Mouse (Mus musculus) limb, embryonic 14.5 days (tissue): ENCODE results near the gene Wdfy3. TPM values are rescaled to one million over a fixed set of nuclear protein-coding genes. Genes with fewer than 3 reads are reported as not detected.

Experiments used
- ATAC-seq: fragments of 200-750 bp; cut with Nextera tagmentation; 2 replicates; pipeline ENCODE4 v1.8.0; 2017; ENCODE audit warnings: low read depth, moderate number of reproducible peaks, moderate TSS enrichment; ENCODE audit not compliant: low FRiP score
- DNase-seq: peaks from one replicate; pipeline ENCODE4 v3.0.0-alpha.2; 2015; ENCODE audit warnings: low spot score
- H3K27ac ChIP-seq: fragments of 300-500 bp; sonication (generic); replicated peaks from 2 replicates; pipeline ENCODE4 v1.5.1; 2014; ENCODE audit warnings: low read depth, mild to moderate bottlenecking, low read length, moderate library complexity, mixed read lengths
- H3K27me3 ChIP-seq: fragments of 300-500 bp; sonication (generic); 2 replicates; pipeline ENCODE4 v1.6.1; 2014; ENCODE audit warnings: low read length, mixed read lengths; ENCODE audit not compliant: control insufficient read depth, insufficient read depth
- H3K36me3 ChIP-seq: fragments of 300-500 bp; sonication (generic); 2 replicates; pipeline ENCODE4 v1.6.1; 2014; ENCODE audit warnings: mild to moderate bottlenecking, low read length, moderate library complexity, mixed read lengths; ENCODE audit not compliant: control insufficient read depth, insufficient read depth
- H3K4me1 ChIP-seq: fragments of 300-500 bp; sonication (generic); 2 replicates; pipeline ENCODE4 v1.6.1; 2014; ENCODE audit warnings: antibody characterized with exemption, low read length, mixed read lengths; ENCODE audit not compliant: control insufficient read depth, insufficient read depth
- H3K4me2 ChIP-seq: fragments of 300-500 bp; sonication (generic); replicated peaks from 2 replicates; pipeline ENCODE4 v1.6.1; 2014; ENCODE audit warnings: low read depth, mild to moderate bottlenecking, low read length, moderate library complexity; ENCODE audit not compliant: severe bottlenecking
- H3K4me3 ChIP-seq: fragments of 300-500 bp; sonication (generic); replicated peaks from 2 replicates; pipeline ENCODE4 v1.5.1; 2014; ENCODE audit warnings: low read length
- H3K9ac ChIP-seq: fragments of 300-500 bp; sonication (generic); 2 replicates; pipeline ENCODE4 v1.6.1; 2014; ENCODE audit warnings: mild to moderate bottlenecking, low read depth, low read length, moderate library complexity; ENCODE audit not compliant: severe bottlenecking
- H3K9me3 ChIP-seq: fragments of 300-500 bp; sonication (generic); 2 replicates; pipeline ENCODE4 v1.6.1; 2016; ENCODE audit warnings: low read length; ENCODE audit not compliant: control insufficient read depth
- POLR2A ChIP-seq: fragments of 200-500 bp; IDR thresholded peaks from 2 replicates; pipeline ENCODE4 v1.8.0; 2012; ENCODE audit warnings: inconsistent platforms, mild to moderate bottlenecking, moderate library complexity, borderline replicate concordance; ENCODE audit not compliant: insufficient read depth, insufficient read length; ENCODE audit errors: extremely low read depth
- WGBS: fragments of 180-500 bp; shearing (Covaris S2); extraction: QIAGEN DNeasy Blood & Tissue Kit; methylation state at CpG from one replicate; pipeline ENCODE4 v1.1.7; 2014; 5-methylcytosine and 5-hydroxymethylcytosine counted together
- polyA plus RNA-seq, 2 experiments: library from polyadenylated mRNA; depleted of rRNA in 1 of 2; stranded (reverse) in 1 of 2; unstranded in 1 of 2; fragments of >200 nt; fragmentation: Nextera tagmentation in 1 of 2; extraction: Ambion mirVana in 1 of 2; gene quantifications; 2 replicates each; pipeline versions ENCODE4 v1.2.1 to v1.2.3; 2012 to 2014

Gene Wdfy3
- polyA plus RNA-seq, 2 experiments, result 21.1 to 30.9 TPM

DNA sequence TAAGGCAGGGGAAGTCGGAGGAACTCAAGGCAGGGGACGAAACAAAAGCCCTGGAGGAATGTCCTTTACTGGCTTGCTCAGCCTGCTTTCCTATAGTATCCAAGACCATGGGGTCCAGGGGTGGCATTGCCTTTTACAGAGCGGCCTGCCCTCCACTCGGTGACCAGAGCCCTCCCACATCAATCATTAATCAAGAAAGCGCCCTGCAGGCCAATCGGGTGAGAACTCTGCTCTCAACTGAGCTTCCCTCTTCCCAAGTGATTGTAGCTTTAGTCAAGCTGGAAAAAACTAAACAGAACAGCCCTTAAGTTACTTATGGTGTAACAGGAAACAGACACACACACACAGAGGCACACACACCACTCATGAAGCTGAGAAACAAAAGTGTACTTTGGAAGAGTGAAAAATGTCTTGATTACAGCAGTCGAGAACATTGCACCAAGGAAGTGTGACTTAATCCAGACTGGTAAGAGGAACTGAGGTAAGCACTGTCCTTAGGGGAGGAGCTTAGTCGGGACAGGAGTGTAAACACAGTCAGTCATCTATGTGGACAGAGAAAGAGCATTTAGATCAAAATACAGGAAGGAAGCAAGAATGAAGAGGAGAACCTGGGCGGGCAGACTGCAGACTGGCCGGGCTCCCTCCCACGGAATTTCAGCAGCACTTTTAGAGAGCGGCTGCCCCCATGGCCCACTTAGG, 101.4 kb downstream of the Wdfy3 start:
- Histone ChIP-seq H3K4me1 (peaks cover 4% of the 10 kb centered on the region; the same call in 1 of the 2 replicates), H3K9me3 (no peaks in the 10 kb centered on the region), H3K4me3 (no peak overlapping the region), H3K9ac (no peak overlapping the region), H3K36me3 (peaks cover 17% of the 10 kb centered on the region), H3K27ac (peak overlapping the region; percentile 33; the same call in 1 of the 2 replicates), H3K4me2 (no peak overlapping the region), H3K27me3 (no peaks in the 10 kb centered on the region)
- no peak for TF ChIP-seq POLR2A
- DNase-seq (no peak), ATAC-seq (no peak)
- 42% methylated on average over 12 of the region's 12 CpGs for WGBS

DNA sequence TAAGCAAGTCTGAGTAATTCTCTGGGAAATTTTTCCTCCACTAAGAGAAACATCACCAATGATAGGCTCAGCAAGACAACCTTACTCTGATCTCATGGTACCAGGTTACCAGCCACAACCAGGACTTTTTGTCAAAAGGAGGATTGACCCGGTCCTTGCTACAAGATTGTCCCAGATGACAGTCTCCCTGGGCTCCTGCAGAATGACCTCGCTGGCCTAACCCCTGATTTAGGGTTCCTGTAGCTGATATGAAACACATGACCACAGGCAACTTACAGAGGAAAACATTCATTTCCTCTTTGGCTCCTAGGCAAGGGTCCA, 101.9 kb downstream of the Wdfy3 start:
- Histone ChIP-seq H3K4me1 (peaks cover 4% of the 10 kb centered on the region; the same call in 1 of the 2 replicates), H3K9ac (no peak overlapping the region), H3K9me3 (no peaks in the 10 kb centered on the region), H3K4me2 (no peak overlapping the region), H3K27me3 (no peaks in the 10 kb centered on the region), H3K27ac (peak overlapping the region; percentile 33; the same call in 1 of the 2 replicates), H3K4me3 (no peak overlapping the region), H3K36me3 (peaks cover 17% of the 10 kb centered on the region)
- DNase-seq, result no peak
- ATAC-seq, result no peak
- 53% methylated on average over 2 of the region's 2 CpGs for WGBS
- no peak for TF ChIP-seq POLR2A

DNA sequence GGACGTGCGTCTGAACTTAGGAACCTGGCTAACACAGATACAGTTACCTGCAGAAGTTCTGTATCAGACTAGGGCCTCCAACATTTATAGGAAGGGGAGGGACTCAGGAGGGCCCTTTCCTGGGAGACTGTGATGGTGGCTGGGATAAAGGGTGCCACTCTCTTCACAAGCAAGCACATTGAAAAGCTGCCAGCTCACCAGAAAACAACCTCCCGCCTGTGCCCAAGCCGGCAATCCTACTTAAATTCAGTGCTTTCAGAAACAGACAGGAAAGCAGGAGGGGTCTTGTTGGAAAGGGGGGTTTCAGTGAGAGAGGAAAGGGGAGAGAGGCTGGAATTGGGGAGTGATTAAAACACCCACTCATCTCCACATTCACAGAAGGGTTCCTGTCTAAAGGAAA, 106.9 kb downstream of the Wdfy3 start:
- Histone ChIP-seq H3K9ac (no peak overlapping the region), H3K27me3 (no peaks in the 10 kb centered on the region), H3K4me1 (no peaks in the 10 kb centered on the region), H3K4me3 (no peak overlapping the region), H3K4me2 (no peak overlapping the region), H3K27ac (no peak overlapping the region), H3K36me3 (peaks cover 29% of the 10 kb centered on the region), H3K9me3 (no peaks in the 10 kb centered on the region)
- TF ChIP-seq POLR2A, result no peak
- DNase-seq (no peak), ATAC-seq (no peak)
- WGBS, result 76% methylated on average over 4 of the region's 4 CpGs

DNA sequence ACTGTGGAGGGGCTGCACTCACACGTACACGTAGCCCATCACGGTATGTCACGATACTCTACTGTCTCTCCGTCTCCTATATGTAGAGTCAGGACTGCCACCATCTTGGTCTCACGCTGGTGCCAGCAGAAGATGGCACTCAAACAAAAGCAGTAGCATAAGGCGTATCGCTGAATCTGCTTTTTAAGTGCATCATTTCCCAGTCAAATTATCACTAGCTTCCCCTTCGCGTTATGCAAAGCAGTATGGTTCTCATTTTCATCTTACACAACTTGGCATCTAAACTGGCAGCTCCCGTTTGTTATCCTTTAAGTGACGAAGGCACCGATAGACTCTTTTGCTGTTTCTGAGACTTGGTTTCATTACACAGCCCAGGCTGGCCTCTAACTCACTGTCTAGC, 110.4 kb downstream of the Wdfy3 start:
- H3K4me1 ChIP-seq, result no peaks in the 10 kb centered on the region
- DNase-seq (no peak), ATAC-seq (no peak)
- no peaks in the 10 kb centered on the region for H3K27me3 ChIP-seq
- no peak overlapping the region for H3K4me2 ChIP-seq
- H3K9ac ChIP-seq, result no peak overlapping the region
- H3K9me3 ChIP-seq, result no peaks in the 10 kb centered on the region
- no peak for TF ChIP-seq POLR2A
- no peak overlapping the region for H3K4me3 ChIP-seq
- no peak overlapping the region for H3K27ac ChIP-seq
- 94% methylated on average over 13 of the region's 13 CpGs for WGBS
- peaks cover 36% of the 10 kb centered on the region for H3K36me3 ChIP-seq

DNA sequence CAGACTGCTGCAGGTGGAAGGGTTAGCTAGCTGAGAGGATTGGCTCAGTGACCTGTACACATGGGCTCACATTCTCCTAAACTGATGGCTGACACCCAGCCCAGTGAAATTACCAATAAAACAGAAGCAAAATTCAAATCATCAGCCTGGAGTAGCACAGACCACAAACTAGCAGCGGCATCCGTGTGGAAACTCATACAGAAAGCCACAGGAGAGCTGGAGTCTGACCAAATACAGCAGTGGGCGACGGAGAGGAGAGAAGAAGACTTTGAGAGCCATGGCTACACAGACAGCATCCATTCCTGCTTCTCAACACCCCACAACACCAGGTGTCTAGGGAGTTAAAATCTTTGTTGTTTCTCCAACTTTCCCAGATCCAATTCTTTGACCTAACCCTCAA, 110.8 kb downstream of the Wdfy3 start:
- no peak for TF ChIP-seq POLR2A
- ATAC-seq (no peak), DNase-seq (no peak)
- Histone ChIP-seq H3K27ac (no peak overlapping the region), H3K4me2 (no peak overlapping the region), H3K4me1 (no peaks in the 10 kb centered on the region), H3K4me3 (no peak overlapping the region), H3K36me3 (peaks cover 36% of the 10 kb centered on the region), H3K9ac (no peak overlapping the region), H3K27me3 (no peaks in the 10 kb centered on the region), H3K9me3 (no peaks in the 10 kb centered on the region)
- WGBS, result 94% methylated on average over 4 of the region's 4 CpGs

DNA sequence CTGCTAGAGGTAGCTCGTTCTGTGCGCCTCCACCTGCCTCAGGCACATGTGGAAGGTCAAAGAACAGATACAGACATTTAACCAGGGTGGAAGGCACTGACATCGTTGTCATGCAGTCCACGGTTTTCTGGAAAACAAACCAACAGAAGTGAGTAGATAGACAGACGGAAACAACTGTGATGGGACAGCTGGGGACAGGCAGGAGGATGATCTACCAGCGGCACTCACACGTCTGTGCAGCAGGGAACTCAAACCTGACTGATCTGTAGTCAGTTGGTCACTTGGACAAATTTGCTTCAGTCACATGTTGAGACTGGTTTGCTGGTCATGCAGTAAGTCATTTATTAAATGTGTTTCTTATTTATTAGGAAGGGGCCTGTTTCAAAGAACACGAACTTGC, 112.3 kb downstream of the Wdfy3 start:
- H3K4me3 ChIP-seq, result no peak overlapping the region
- no peak overlapping the region for H3K27ac ChIP-seq
- peaks cover 48% of the 10 kb centered on the region for H3K36me3 ChIP-seq
- ATAC-seq, result no peak
- no peak for DNase-seq
- H3K4me2 ChIP-seq, result no peak overlapping the region
- H3K9me3 ChIP-seq, result no peaks in the 10 kb centered on the region
- no peak overlapping the region for H3K9ac ChIP-seq
- TF ChIP-seq POLR2A, result no peak
- no peaks in the 10 kb centered on the region for H3K4me1 ChIP-seq
- no peaks in the 10 kb centered on the region for H3K27me3 ChIP-seq
- 81% methylated on average over 8 of the region's 8 CpGs for WGBS
